Mouse (Mus musculus) small intestine, adult 2 months (tissue): Measurements from ENCODE around the gene Hdac4.

Experiments used
- CTCF ChIP-seq: fragments of 200-500 bp; IDR thresholded peaks from 2 replicates; pipeline ENCODE4 v1.5.1; 2012; ENCODE audit warnings: low read depth, mild to moderate bottlenecking, control low read depth, inconsistent platforms, low read length, moderate library complexity, mixed read lengths; ENCODE audit not compliant: insufficient replicate concordance, insufficient read length; ENCODE audit errors: extremely low read depth
- POLR2A ChIP-seq: fragments of 200-500 bp; IDR thresholded peaks from 2 replicates; pipeline ENCODE4 v1.6.1; 2012; ENCODE audit warnings: low read depth, mild to moderate bottlenecking, control low read depth, inconsistent platforms, low read length, moderate library complexity

GRCm38 (mm10) chr1:91990852-91991251 lies 204.6 kb downstream of the Hdac4 start:
- TF ChIP-seq CTCF (no peak), POLR2A (no peak)
